Mouse (Mus musculus) forebrain, embryonic 14.5 days (tissue): Measurements from ENCODE around the gene Tldc2. TPM values are rescaled to one million over a fixed set of nuclear protein-coding genes. Genes with fewer than 3 reads are reported as not detected.

ENCODE experiments used
- ATAC-seq: fragments of 200-750 bp; cut with Nextera tagmentation; 2 replicates; pipeline ENCODE4 v1.8.0; 2017; ENCODE audit warnings: mild to moderate bottlenecking, moderate library complexity
- DNase-seq: peaks from one replicate; pipeline ENCODE4 v3.0.0-alpha.2; 2015; ENCODE audit warnings: low spot score
- H3K27ac ChIP-seq: fragments of 300-500 bp; sonication (generic); 2 replicates; pipeline ENCODE4 v1.5.1; 2014; ENCODE audit warnings: low read depth, mild to moderate bottlenecking, control low read depth, low read length, moderate library complexity
- H3K27me3 ChIP-seq: fragments of 300-500 bp; sonication (generic); replicated peaks from 2 replicates; pipeline ENCODE4 v1.6.1; 2014; ENCODE audit warnings: low read length, control low read depth, mixed read lengths; ENCODE audit not compliant: control insufficient read depth, insufficient read depth
- H3K36me3 ChIP-seq: fragments of 300-500 bp; sonication (generic); 2 replicates; pipeline ENCODE4 v1.6.1; 2014; ENCODE audit warnings: low read length, control low read depth; ENCODE audit not compliant: control insufficient read depth, insufficient read depth
- H3K4me1 ChIP-seq: fragments of 300-500 bp; sonication (generic); 2 replicates; pipeline ENCODE4 v1.6.1; 2014; ENCODE audit warnings: antibody characterized with exemption, low read length, control low read depth; ENCODE audit not compliant: control insufficient read depth, insufficient read depth
- H3K4me2 ChIP-seq: fragments of 300-500 bp; sonication (generic); 2 replicates; pipeline ENCODE4 v1.6.1; 2014; ENCODE audit warnings: mild to moderate bottlenecking, control low read depth, low read length
- H3K4me3 ChIP-seq: fragments of 300-500 bp; sonication (generic); 2 replicates; pipeline ENCODE4 v1.5.1; 2014; ENCODE audit warnings: low read depth, low read length, control low read depth
- H3K9ac ChIP-seq: fragments of 300-500 bp; sonication (generic); 2 replicates; pipeline ENCODE4 v1.6.1; 2014; ENCODE audit warnings: mild to moderate bottlenecking, low read length, control low read depth, moderate library complexity
- H3K9me3 ChIP-seq: fragments of 300-500 bp; sonication (generic); replicated peaks from 2 replicates; pipeline ENCODE4 v1.6.1; 2016; ENCODE audit warnings: low read length, control low read depth, mixed read lengths; ENCODE audit not compliant: control insufficient read depth
- WGBS: fragments of 180-500 bp; shearing (Covaris S2); extraction: QIAGEN DNeasy Blood & Tissue Kit; methylation state at CpG from one replicate; pipeline ENCODE4 v1.1.7; 2014; 5-methylcytosine and 5-hydroxymethylcytosine counted together
- polyA plus RNA-seq: library from polyadenylated mRNA; unstranded; fragments of >200 nt; fragmentation: Nextera tagmentation; extraction: Ambion mirVana; gene quantifications from 2 replicates; pipeline ENCODE4 v1.2.1, GENCODE M21; 2014

The Tldc2 gene
- polyA plus RNA-seq, 1 experiment from 2014 or later: not detected

DNA sequence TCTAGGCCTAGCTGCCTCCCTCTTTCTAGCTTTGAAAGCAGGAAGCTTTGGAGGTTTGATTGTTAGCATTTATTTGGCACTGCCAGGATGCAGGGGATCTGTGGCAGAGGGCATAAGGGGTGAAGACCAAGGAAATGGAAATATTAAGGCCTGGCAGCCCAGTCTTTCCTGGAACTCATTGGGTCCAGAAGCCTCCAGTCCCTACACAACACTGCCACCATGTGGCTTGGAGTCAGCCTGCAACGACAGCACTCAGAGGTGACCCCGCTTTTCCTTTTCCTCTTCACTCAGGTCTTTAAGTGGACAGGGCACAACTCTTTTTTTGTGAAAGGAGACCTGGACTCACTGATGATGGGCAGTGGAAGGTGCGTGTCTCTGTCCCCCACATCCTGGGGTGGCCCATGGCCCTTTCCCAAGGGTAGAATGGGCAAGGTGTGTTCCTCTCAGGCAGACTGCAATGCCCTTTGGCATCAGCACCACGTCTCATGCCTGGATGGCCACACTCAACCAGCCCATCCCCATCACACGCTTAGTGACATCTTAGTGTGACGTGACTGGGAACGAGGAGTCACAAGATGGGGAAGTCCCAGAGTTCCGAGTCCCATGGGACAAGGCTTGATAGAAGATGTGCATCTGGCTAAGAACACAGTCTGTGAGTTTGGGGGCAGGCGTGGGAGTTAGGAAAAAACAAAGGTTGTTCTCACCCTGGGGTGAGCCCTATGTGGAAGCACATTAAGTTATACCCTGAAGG, 8.3 kb downstream of the Tldc2 start:
- Histone ChIP-seq H3K9ac (no peak overlapping the region), H3K4me3 (no peak overlapping the region), H3K27me3 (no peaks in the 10 kb centered on the region), H3K4me1 (no peaks in the 10 kb centered on the region), H3K27ac (no peak overlapping the region), H3K4me2 (no peak overlapping the region), H3K9me3 (no peaks in the 10 kb centered on the region), H3K36me3 (0 out of 2 replicates have a peak, but pooled peaks cover 7% of the 10 kb centered on the region)
- ATAC-seq: peak; percentile 57
- peak; percentile 87 for DNase-seq
- 68% methylated on average over 9 of the region's 9 CpGs for WGBS

- Histone ChIP-seq H3K4me3 (no peak overlapping the region), H3K4me1 (no peaks in the 10 kb centered on the region), H3K27me3 (no peaks in the 10 kb centered on the region), H3K9ac (no peak overlapping the region), H3K4me2 (no peak overlapping the region), H3K27ac (no peak overlapping the region), H3K9me3 (no peaks in the 10 kb centered on the region), H3K36me3 (peaks cover 23% of the 10 kb centered on the region; the same call in 1 of the 2 replicates)
- ATAC-seq: no peak
- 85% methylated on average over 11 of the region's 12 CpGs for WGBS
- no peak for DNase-seq
Observed at GRCm38 (mm10) chr2:157099532-157100318, 12.9 kb downstream of the Tldc2 start.

DNA sequence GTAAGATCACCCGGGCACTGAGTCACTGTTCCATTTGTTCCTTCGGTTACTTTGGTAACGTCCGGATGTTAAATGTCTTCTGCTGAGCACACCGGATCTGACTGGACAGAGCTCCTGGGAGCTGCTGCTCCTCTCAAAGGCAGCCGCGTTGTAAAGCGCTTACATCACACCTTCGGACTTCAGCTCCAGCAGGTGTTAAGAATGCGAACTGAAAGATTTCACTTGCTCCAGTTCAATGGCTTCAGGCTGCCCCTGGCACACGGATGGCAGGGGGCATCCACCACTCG, 13.4 kb downstream of the Tldc2 start:
- ATAC-seq (no peak), DNase-seq (no peak)
- no peak overlapping the region for H3K4me2 ChIP-seq
- no peak overlapping the region for H3K9ac ChIP-seq
- no peaks in the 10 kb centered on the region for H3K9me3 ChIP-seq
- H3K36me3 ChIP-seq: peaks cover 27% of the 10 kb centered on the region; the same call in 1 of the 2 replicates
- H3K4me3 ChIP-seq: no peak overlapping the region
- no peak overlapping the region for H3K27ac ChIP-seq
- no peaks in the 10 kb centered on the region for H3K27me3 ChIP-seq
- 93% methylated on average over 12 of the region's 12 CpGs for WGBS
- H3K4me1 ChIP-seq: no peaks in the 10 kb centered on the region

- DNase-seq: no peak
- no peak overlapping the region for H3K27ac ChIP-seq
- no peak for ATAC-seq
Observed at GRCm38 (mm10) chr2:157101650-157102049, 14.8 kb downstream of the Tldc2 start.

GRCm38 (mm10) chr2:157102256-157102655, 15.4 kb downstream of the Tldc2 start:
- H3K27ac ChIP-seq: no peak overlapping the region
- WGBS: 35% methylated on average over 2 of the region's 2 CpGs
- DNase-seq (no peak), ATAC-seq (no peak)
- H3K36me3 ChIP-seq: peaks cover 35% of the 10 kb centered on the region
- H3K9me3 ChIP-seq: no peaks in the 10 kb centered on the region
- no peak overlapping the region for H3K4me3 ChIP-seq
- H3K9ac ChIP-seq: no peak overlapping the region
- H3K4me1 ChIP-seq: no peaks in the 10 kb centered on the region
- H3K4me2 ChIP-seq: no peak overlapping the region
- H3K27me3 ChIP-seq: no peaks in the 10 kb centered on the region

More at GRCm38 (mm10) chr2:157101650-157102049, 14.8 kb downstream of the Tldc2 start:
- 98% methylated on average over 9 of the region's 9 CpGs for WGBS
- no peak overlapping the region for H3K4me3 ChIP-seq
- no peaks in the 10 kb centered on the region for H3K9me3 ChIP-seq
- H3K27me3 ChIP-seq: no peaks in the 10 kb centered on the region
- H3K4me1 ChIP-seq: no peaks in the 10 kb centered on the region
- no peak overlapping the region for H3K9ac ChIP-seq
- no peak overlapping the region for H3K4me2 ChIP-seq
- H3K36me3 ChIP-seq: peaks cover 32% of the 10 kb centered on the region; the same call in 1 of the 2 replicates

GRCm38 (mm10) chr2:157104454-157104853, 17.6 kb downstream of the Tldc2 start:
- Histone ChIP-seq H3K4me2 (no peak overlapping the region), H3K4me1 (no peaks in the 10 kb centered on the region), H3K4me3 (no peak overlapping the region), H3K27ac (no peak overlapping the region), H3K9ac (no peak overlapping the region), H3K36me3 (peaks cover 47% of the 10 kb centered on the region), H3K27me3 (no peaks in the 10 kb centered on the region), H3K9me3 (no peaks in the 10 kb centered on the region)
- DNase-seq: no peak
- ATAC-seq: no peak
- 95% methylated on average over 8 of the region's 8 CpGs for WGBS

DNA sequence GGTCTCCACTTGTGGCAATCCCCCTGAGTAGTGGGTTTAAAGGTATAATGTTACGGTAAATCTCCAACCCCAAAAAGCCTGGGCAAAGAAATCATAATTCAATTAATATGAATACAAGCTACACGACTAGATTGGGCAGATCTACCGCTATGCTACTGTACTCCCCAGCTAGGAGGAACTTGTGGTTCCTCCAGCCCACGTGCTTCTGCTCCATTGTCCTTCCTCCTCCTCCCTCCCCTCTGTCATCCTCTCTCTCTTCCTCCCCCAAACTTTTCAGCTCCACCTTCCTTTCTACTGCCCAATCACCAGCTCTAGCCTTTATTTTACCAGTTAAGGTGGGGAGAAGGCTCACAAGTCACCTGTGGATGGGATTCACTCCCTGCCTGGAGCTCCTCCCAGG, 21.4 kb downstream of the Tldc2 start:
- Histone ChIP-seq H3K9me3 (no peaks in the 10 kb centered on the region), H3K27ac (no peak overlapping the region), H3K4me1 (no peaks in the 10 kb centered on the region), H3K27me3 (no peaks in the 10 kb centered on the region), H3K9ac (no peak overlapping the region), H3K4me3 (no peak overlapping the region), H3K36me3 (peaks cover 48% of the 10 kb centered on the region), H3K4me2 (no peak overlapping the region)
- DNase-seq (no peak), ATAC-seq (no peak)
- WGBS: 94% methylated on average over 4 of the region's 4 CpGs

DNA sequence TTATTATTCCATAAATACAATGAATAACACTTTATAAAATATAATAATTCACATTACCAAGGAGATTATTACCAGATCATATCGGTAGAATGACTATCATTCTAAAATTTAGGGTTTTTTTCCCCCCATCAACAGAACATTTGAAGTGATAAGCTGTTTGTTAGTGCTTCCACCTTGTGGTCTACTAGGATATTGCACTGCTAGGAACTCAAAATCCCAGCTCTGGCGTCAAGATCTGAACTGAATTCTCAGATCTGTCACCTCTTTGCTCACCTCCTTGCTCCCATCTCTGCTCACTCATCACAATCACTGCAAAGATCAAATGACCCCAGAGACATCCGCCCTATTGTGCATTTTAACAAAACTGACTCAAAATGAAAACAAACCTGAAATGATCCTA, 30.1 kb downstream of the Tldc2 start:
- no peaks in the 10 kb centered on the region for H3K27me3 ChIP-seq
- H3K4me1 ChIP-seq: no peaks in the 10 kb centered on the region
- no peak overlapping the region for H3K27ac ChIP-seq
- H3K9me3 ChIP-seq: no peaks in the 10 kb centered on the region
- H3K4me2 ChIP-seq: no peak overlapping the region
- no peak for ATAC-seq
- peaks cover 19% of the 10 kb centered on the region for H3K36me3 ChIP-seq
- DNase-seq: peak; percentile 74
- H3K9ac ChIP-seq: no peak overlapping the region
- no peak overlapping the region for H3K4me3 ChIP-seq
- 22% methylated on average over 3 of the region's 3 CpGs for WGBS

DNA sequence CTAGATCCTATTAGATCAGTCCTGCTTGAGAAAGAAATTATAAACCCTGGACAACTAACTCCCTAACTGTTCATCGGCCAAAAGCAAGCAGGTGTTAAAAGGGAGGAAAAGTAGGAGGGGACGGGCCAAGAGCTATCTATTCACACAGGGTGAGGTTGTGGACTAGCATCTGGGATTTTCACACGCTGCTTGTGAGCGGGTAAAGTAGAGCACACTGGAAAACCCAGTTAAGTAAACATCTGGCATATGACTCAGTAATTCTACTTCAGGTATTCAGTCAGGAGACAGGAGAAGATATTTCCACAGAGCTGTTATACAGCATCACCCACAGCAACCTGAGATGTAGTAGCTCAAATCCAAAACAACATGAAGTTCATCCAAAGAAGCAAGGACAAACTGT, 31.7 kb downstream of the Tldc2 start:
- H3K4me2 ChIP-seq: no peak overlapping the region
- ATAC-seq: no peak
- no peak overlapping the region for H3K27ac ChIP-seq
- H3K9ac ChIP-seq: no peak overlapping the region
- no peak overlapping the region for H3K4me3 ChIP-seq
- H3K27me3 ChIP-seq: no peaks in the 10 kb centered on the region
- DNase-seq: no peak
- H3K9me3 ChIP-seq: no peaks in the 10 kb centered on the region
- H3K36me3 ChIP-seq: peaks cover 14% of the 10 kb centered on the region
- WGBS: 92% methylated on average over 4 of the region's 4 CpGs
- no peaks in the 10 kb centered on the region for H3K4me1 ChIP-seq
